Mouse (Mus musculus) small intestine, adult 2 months (tissue): ENCODE results near the gene Atg10. TPM values are rescaled to one million over a fixed set of nuclear protein-coding genes. Genes with fewer than 3 reads are reported as not detected.

ENCODE experiments used
- H3K27ac ChIP-seq: fragments of 200-500 bp; 2 replicates; pipeline ENCODE4 v1.5.1; 2012; ENCODE audit warnings: low read depth, low read length, control low read depth, inconsistent platforms; ENCODE audit not compliant: insufficient read depth
- H3K27me3 ChIP-seq: fragments of 200-500 bp; 2 replicates; pipeline ENCODE4 v1.6.1; 2012; ENCODE audit warnings: mild to moderate bottlenecking, moderate library complexity, low read length, inconsistent platforms; ENCODE audit not compliant: control insufficient read depth, insufficient read depth
- H3K36me3 ChIP-seq: fragments of 200-500 bp; 2 replicates; pipeline ENCODE4 v1.6.1; 2012; ENCODE audit warnings: mild to moderate bottlenecking, low read length, control low read depth, inconsistent platforms; ENCODE audit not compliant: control insufficient read depth, insufficient read depth
- H3K4me1 ChIP-seq: fragments of 200-500 bp; 2 replicates; pipeline ENCODE4 v1.6.1; 2012; ENCODE audit warnings: low read length, inconsistent platforms, mixed read lengths; ENCODE audit not compliant: control insufficient read depth, insufficient read depth, insufficient read length
- H3K4me3 ChIP-seq: fragments of 200-500 bp; 2 replicates; pipeline ENCODE4 v1.5.1; 2012; ENCODE audit warnings: low read depth, mild to moderate bottlenecking, control low read depth, inconsistent platforms, low read length, moderate library complexity
- CTCF ChIP-seq: fragments of 200-500 bp; IDR thresholded peaks from 2 replicates; pipeline ENCODE4 v1.5.1; 2012; ENCODE audit warnings: low read depth, mild to moderate bottlenecking, control low read depth, inconsistent platforms, low read length, moderate library complexity, mixed read lengths; ENCODE audit not compliant: insufficient replicate concordance, insufficient read length; ENCODE audit errors: extremely low read depth
- POLR2A ChIP-seq: fragments of 200-500 bp; IDR thresholded peaks from 2 replicates; pipeline ENCODE4 v1.6.1; 2012; ENCODE audit warnings: low read depth, mild to moderate bottlenecking, control low read depth, inconsistent platforms, low read length, moderate library complexity
- WGBS: fragments of 180-500 bp; shearing (Covaris S2); methylation state at CpG from one replicate; pipeline ENCODE4 v1.1.7; 2018; 5-methylcytosine and 5-hydroxymethylcytosine counted together
- polyA plus RNA-seq: library from polyadenylated mRNA; depleted of rRNA; stranded (reverse); fragments of >200 nt; gene quantifications from 2 replicates; pipeline ENCODE4 v1.2.3, GENCODE M21; 2012

Gene Atg10
- polyA plus RNA-seq, 1 experiment = 0.16 TPM

DNA sequence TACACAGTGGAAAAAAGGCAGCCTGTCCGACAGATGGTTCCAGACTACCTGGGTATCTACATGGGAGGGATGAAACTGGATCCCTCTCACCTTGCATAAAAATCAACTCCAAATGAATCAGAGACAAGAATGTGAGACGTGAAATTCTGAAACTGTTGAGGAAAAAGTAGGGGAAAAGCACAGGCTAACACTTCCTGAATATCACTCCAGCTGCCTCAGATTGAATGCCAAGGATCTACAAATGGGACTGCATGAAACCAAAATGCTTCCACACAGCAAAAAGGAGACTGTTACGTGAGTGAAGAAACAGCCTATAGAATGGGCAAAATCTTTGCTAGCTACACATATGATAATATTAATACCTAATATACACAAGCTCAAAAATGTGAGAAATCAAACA, 238.4 kb downstream of the Atg10 start:
- WGBS = 83% methylated on average over 3 of the region's 3 CpGs
- no peaks in the 10 kb centered on the region for H3K36me3 ChIP-seq

GRCm38 (mm10) chr13:90984073-90984472, 239.7 kb downstream of the Atg10 start:
- Histone ChIP-seq H3K36me3 (no peaks in the 10 kb centered on the region), H3K4me1 (no peaks in the 10 kb centered on the region), H3K4me3 (no peak overlapping the region), H3K27me3 (no peaks in the 10 kb centered on the region), H3K27ac (no peak overlapping the region)
- no peak for TF ChIP-seq CTCF
- no peak for TF ChIP-seq POLR2A
- 81% methylated on average over 2 of the region's 2 CpGs for WGBS

More for the DNA sequence above, 238.4 kb downstream of the Atg10 start:
- no peaks in the 10 kb centered on the region for H3K4me1 ChIP-seq
- no peak for TF ChIP-seq POLR2A
- TF ChIP-seq CTCF = no peak
- no peak overlapping the region for H3K4me3 ChIP-seq
- no peaks in the 10 kb centered on the region for H3K27me3 ChIP-seq
- no peak overlapping the region for H3K27ac ChIP-seq

DNA sequence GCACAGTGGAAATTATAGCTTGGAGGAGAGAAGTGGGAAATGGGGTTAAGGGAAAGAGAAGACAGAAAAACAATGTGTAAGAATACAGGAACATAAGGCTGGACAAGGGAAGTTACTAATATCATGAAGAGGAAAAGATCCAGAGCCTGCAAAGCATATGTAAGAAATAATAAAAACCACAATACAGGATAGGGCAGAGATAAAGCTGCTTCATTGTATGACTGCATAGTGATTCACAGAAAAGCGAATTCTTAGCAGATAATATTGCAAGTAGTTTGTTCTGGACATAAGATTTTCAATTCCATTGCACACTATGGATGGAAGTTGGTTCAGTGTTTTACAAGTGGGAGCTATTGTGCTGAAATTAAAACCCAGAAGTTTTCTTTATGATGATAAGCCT, 242.0 kb downstream of the Atg10 start:
- no peak overlapping the region for H3K27ac ChIP-seq
- 93% methylated on average over 1 of the region's 1 CpGs for WGBS
- TF ChIP-seq CTCF (no peak), POLR2A (no peak)
- H3K4me1 ChIP-seq = no peaks in the 10 kb centered on the region
- no peak overlapping the region for H3K4me3 ChIP-seq
- H3K36me3 ChIP-seq = no peaks in the 10 kb centered on the region
- no peaks in the 10 kb centered on the region for H3K27me3 ChIP-seq

DNA sequence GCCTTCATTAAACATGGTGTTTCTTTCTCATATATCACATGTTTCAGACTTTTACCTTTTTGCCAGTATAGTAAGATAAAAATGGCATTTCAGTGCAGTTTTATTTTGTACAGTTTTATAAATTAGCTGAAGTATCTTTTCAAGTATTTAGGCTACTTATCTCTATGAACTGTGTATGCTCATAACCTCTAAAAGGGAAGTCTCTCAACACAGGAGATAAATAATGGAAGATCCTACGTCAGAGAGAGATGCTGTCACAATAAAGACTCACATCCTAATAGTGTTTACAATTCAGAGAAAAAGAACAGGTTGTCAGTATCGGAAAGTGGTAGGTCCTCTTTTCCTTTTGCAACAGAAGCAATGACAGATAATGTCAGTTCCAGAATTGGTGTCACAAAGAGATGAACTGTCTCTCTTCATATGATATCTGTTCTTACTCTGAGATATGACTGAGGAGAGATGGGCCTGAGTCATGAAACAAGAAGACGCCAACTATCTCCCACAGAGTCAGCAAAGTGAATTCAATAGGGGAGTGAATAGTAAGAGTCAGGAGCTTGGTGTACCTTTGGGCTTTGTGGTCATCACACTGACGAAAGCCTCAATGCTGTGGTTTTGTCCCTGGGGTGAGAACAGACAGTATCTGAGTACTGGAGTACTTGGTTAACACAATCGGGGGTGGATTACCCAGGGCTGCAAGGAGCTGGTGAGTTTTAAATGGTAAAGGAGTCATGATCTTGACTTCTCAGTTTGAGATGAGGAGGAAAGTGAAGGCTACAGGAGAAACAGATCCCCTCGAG, 242.7 kb downstream of the Atg10 start:
- no peak overlapping the region for H3K4me3 ChIP-seq
- no peaks in the 10 kb centered on the region for H3K4me1 ChIP-seq
- 83% methylated on average over 6 of the region's 6 CpGs for WGBS
- TF ChIP-seq POLR2A (no peak), CTCF (no peak)
- no peak overlapping the region for H3K27ac ChIP-seq
- no peaks in the 10 kb centered on the region for H3K36me3 ChIP-seq
- no peaks in the 10 kb centered on the region for H3K27me3 ChIP-seq

DNA sequence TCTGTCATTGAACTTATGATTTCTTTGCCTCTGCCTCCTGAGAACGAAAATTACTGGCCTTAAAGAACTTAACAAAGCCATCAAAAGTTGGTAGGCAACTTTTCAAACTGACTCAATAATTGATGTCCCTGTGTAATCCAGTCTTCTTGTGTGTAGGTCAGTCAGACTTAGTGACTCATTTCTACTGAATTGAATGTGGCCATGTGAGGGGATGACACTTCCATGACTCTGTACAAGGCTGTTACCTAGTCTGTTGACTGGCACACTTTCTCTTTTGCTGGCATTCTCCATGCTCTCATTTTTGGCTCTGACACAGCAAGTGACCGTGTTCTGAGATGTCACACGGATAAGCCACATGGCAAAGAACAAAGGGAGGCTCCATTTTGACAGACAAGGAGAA, 246.7 kb downstream of the Atg10 start:
- Histone ChIP-seq H3K27me3 (no peaks in the 10 kb centered on the region), H3K4me3 (no peak overlapping the region), H3K27ac (no peak overlapping the region), H3K36me3 (no peaks in the 10 kb centered on the region), H3K4me1 (no peaks in the 10 kb centered on the region)
- WGBS = 84% methylated on average over 3 of the region's 3 CpGs
- TF ChIP-seq CTCF (no peak), POLR2A (no peak)

DNA sequence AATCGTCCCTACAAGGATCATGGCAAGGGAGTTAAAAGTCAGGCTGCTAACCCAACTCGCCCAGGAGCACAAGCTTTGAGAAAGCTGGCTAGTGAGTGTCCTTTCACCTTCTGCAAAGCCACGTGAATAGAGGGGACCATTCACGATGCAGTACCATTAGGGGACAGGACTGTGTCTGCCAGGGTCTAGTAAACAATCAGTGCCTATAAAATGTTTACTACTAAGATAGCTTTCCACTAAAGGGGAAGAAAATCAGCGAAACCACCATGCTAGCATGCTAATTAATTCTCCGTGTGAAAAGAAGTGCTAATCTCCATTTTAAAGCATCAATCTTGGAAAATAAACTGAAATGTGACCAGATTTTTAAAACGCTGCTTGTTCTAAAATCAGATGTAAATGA, 250.4 kb downstream of the Atg10 start:
- no peak for TF ChIP-seq CTCF
- no peak for TF ChIP-seq POLR2A
- Histone ChIP-seq H3K4me1 (no peaks in the 10 kb centered on the region), H3K36me3 (no peaks in the 10 kb centered on the region), H3K4me3 (no peak overlapping the region), H3K27me3 (no peaks in the 10 kb centered on the region), H3K27ac (no peak overlapping the region)
- WGBS = 76% methylated on average over 7 of the region's 7 CpGs

DNA sequence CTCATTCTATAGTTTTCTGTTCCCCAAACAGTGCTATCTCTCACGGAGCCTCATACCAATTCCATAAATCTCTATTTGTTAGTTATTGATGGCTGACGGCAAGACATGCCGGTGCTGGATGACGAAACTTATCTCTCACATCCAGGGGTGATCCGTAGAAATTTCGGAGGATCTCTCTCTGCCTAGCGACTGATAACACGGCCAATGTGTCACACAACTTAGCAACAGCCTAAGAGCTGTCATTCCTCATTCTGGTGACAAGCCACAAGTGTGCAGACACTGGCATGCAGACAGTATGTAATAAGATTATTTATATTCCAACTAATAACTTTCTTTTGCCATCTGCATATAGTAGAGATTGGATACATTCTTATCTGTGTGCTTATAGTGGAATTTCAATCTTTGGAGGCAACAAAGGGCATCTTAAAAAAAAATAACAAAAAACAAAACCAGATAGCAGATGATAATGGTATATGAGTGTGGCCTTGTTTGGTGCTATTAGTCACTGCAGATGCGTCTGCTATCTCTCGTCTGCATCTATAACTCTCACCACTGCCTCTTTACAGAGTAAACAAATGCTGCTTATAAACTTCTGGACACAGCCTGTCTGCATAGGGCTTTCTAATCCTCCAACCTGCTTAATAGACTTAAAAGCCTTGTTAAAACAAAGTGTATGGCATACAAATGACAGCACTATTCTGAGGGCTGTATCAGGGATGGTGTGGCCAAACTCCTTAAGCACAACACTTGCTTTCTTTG, 253.3 kb downstream of the Atg10 start:
- 66% methylated on average over 10 of the region's 10 CpGs for WGBS
- TF ChIP-seq POLR2A = no peak
- no peak for TF ChIP-seq CTCF
- no peaks in the 10 kb centered on the region for H3K27me3 ChIP-seq
- no peaks in the 10 kb centered on the region for H3K36me3 ChIP-seq
- H3K27ac ChIP-seq = no peak overlapping the region
- no peak overlapping the region for H3K4me3 ChIP-seq
- no peaks in the 10 kb centered on the region for H3K4me1 ChIP-seq
